Mouse (Mus musculus): ENCODE results near the gene Serping1.

DNA sequence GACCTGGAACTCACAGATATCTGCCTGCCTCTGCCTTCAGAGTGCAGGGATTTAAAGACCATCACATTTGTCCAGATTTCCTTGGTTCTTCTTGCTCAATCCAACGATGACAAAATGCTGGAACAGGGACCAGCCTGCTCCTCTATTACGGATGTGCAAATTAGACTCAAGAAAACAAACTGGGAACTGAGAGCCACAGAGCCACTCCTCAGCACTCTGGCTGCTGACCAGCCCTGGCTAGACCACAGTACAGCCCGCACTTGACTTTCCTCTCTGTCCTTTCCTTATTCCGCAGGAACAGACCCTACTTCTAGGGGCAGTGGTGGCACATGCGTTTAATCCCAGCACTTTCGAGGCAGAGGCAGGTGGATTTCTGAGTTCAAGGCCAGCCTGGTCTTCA lies 4.7 kb downstream of the Serping1 start:
- no peak for TF ChIP-seq CTCF (IDR thresholded peaks at IDR 0.05; ENCODE audit: control insufficient read depth, insufficient read depth, insufficient read length)
- no peak for TF ChIP-seq MAX (IDR thresholded peaks at IDR 0.05)
- no peak for TF ChIP-seq MYOG (IDR thresholded peaks at IDR 0.05; ENCODE audit: control insufficient read depth, extremely low read depth, insufficient read length)
- TF ChIP-seq CEBPB (IDR thresholded peaks at IDR 0.05; ENCODE audit: low read depth), result no peak
- TF ChIP-seq USF1 (IDR thresholded peaks at IDR 0.05; ENCODE audit: low read depth), result no peak
- TF ChIP-seq MYOD1 (IDR thresholded peaks at IDR 0.05; ENCODE audit: control insufficient read depth, insufficient read length, low read depth), result no peak
- no peak for TF ChIP-seq FOSL1 (IDR thresholded peaks at IDR 0.05; ENCODE audit: insufficient read depth, low read length, poor library complexity, severe bottlenecking)
